Mouse (Mus musculus) adrenal gland, adult 8-10 months (tissue): ENCODE data around the gene Max. TPM values are rescaled to one million over a fixed set of nuclear protein-coding genes. Genes with fewer than 3 reads are reported as not detected.

Experiments
- total RNA-seq, 4 experiments: library from RNA; stranded (reverse); gene quantifications; 2 replicates each; pipeline ENCODE4 v1.2.4; 2022

Gene Max
- total RNA-seq, 4 experiments from 2014 or later: 61.4 to 74.7 (median 70.7) TPM

Other genes with a start within 250 kb of the Max start
- 10 to 100 TPM; 81.3 to 93.7 (median 92.7) TPM for gene Churc1, start 196.7 kb downstream of the Max start, total RNA-seq
- 10 to 100 TPM; 14.4 to 18.8 (median 16.8) TPM for gene Fntb, start 196.6 kb downstream of the Max start, total RNA-seq
- gene Gpx2, start 166.6 kb downstream of the Max start, total RNA-seq: under 1 TPM in 1 of 4 experiments, not detected in 3; 0.23 TPM
- 1 to 10 TPM; 4.0 to 6.5 (median 4.6) TPM for gene Rab15, start 139.3 kb downstream of the Max start, total RNA-seq